Mouse (Mus musculus) CH12.LX (cell line): ENCODE measurements around the gene Srcin1.

Experiments used
- CHD1 ChIP-seq: IDR thresholded peaks from 2 replicates; pipeline ENCODE4 v1.6.1; 2012; ENCODE audit warnings: low read depth, low read length, improper control_type of control experiment, inconsistent platforms
- CHD2 ChIP-seq: IDR thresholded peaks from 2 replicates; pipeline ENCODE4 v1.6.1; 2011; ENCODE audit warnings: low read length, improper control_type of control experiment
- CTCF ChIP-seq, 2 experiments: IDR thresholded peaks in 1 of 2; conservative IDR thresholded peaks in 1 of 2; 2 replicates each; pipeline ENCODE4 v1.5.1; 2011 to 2012; ENCODE audit warnings: low read depth in 2 of 2, low read length in 2 of 2, improper control_type of control experiment in 1 of 2, inconsistent platforms in 1 of 2, mild to moderate bottlenecking in 1 of 2, moderate library complexity in 1 of 2
- ELF1 ChIP-seq: IDR thresholded peaks from 2 replicates; pipeline ENCODE4 v1.6.1; 2014; ENCODE audit warnings: low read depth, mild to moderate bottlenecking, inconsistent platforms, low read length, improper control_type of control experiment
- EP300 ChIP-seq: IDR thresholded peaks from 2 replicates; pipeline ENCODE4 v1.6.1; 2011; ENCODE audit warnings: low read length, improper control_type of control experiment
- GABPA ChIP-seq: IDR thresholded peaks from 2 replicates; pipeline ENCODE4 v1.6.1; 2012; ENCODE audit warnings: low read depth, low read length, improper control_type of control experiment, inconsistent platforms; ENCODE audit not compliant: insufficient replicate concordance
- IRF4 ChIP-seq: IDR thresholded peaks from 2 replicates; pipeline ENCODE4 v1.6.1; 2014; ENCODE audit warnings: low read depth, mild to moderate bottlenecking, inconsistent platforms, low read length, improper control_type of control experiment
- MAX ChIP-seq: IDR thresholded peaks from 2 replicates; pipeline ENCODE4 v1.6.1; 2011; ENCODE audit warnings: low read length, improper control_type of control experiment
- MEF2A ChIP-seq: IDR thresholded peaks from 2 replicates; pipeline ENCODE4 v1.6.1; 2014; ENCODE audit warnings: low read depth, mild to moderate bottlenecking, inconsistent platforms, low read length, improper control_type of control experiment, borderline replicate concordance
- MXI1 ChIP-seq: IDR thresholded peaks from 2 replicates; pipeline ENCODE4 v1.6.1; 2011; ENCODE audit warnings: mild to moderate bottlenecking, low read depth, low read length, improper control_type of control experiment
- POLR2A ChIP-seq: IDR thresholded peaks from 2 replicates; pipeline ENCODE4 v1.6.1; 2011; ENCODE audit warnings: low read depth, mild to moderate bottlenecking, improper control_type of control experiment, low read length
- SIN3A ChIP-seq: IDR thresholded peaks from 2 replicates; pipeline ENCODE4 v1.6.1; 2012; ENCODE audit warnings: low read length, improper control_type of control experiment, inconsistent platforms
- USF1 ChIP-seq: IDR thresholded peaks from 2 replicates; pipeline ENCODE4 v1.6.1; 2014; ENCODE audit warnings: low read depth, mild to moderate bottlenecking, inconsistent platforms, low read length, improper control_type of control experiment
- USF2 ChIP-seq: conservative IDR thresholded peaks from 2 replicates; pipeline ENCODE4 v1.6.1; 2011; ENCODE audit warnings: low read depth, low read length, improper control_type of control experiment

GRCm38 (mm10) chr11:97599104-97599503 is 23.1 kb upstream of the Srcin1 start:
- TF ChIP-seq POLR2A (no peak), GABPA (no peak), USF2 (no peak), MEF2A (no peak), EP300 (no peak), MAX (no peak), USF1 (no peak), ELF1 (no peak), IRF4 (no peak), CTCF (conservative IDR thresholded peaks at IDR 0.05 in 1 of 2, IDR thresholded peaks at IDR 0.05 in 1 of 2; ENCODE audit: low read depth in 2 of 2, low read length in 2 of 2) (no peak), CHD1 (no peak), CHD2 (no peak), MXI1 (no peak), SIN3A (no peak)
